ENCODE assay signal across 9 mouse cellular contexts in the genomic region with DNA sequence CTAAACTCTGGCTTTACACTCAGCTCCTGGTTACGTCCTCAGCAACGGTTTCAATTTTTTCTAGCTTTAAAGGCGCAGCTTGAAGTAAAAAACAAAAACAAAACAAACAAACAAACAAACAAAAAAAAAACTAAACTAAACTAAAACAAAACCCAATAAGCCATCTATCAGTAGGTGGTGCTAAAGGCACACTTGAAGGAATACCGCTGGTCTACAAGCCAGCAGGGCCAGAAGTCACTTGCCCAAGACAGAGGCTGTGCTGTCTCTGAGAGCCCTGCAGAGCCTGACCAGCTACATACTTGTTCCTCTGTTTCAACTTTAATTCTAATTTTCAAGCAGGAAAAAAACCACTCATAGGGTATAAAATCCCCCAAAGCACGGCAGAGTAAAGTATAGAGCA. TPM values are rescaled to one million over a fixed set of nuclear protein-coding genes. Genes with fewer than 3 reads are reported as not detected.
DNase-seq lines count a peak whose midpoint lies in the region; ATAC-seq and TF ChIP-seq lines count a peak whose summit lies in the region.
"Had no signal": no experiment of that assay in that cellular context is flagged by ENCODE, and none has a peak within 500 bp of the region (broad histone marks: within the 10 kb centered on the region; RNA-seq: fewer than 3 reads in every experiment).

No protein-coding gene starts in this region.

- H3K27me3 ChIP-seq in intestine, postnatal 0 days (replicated peaks; ENCODE audit: control insufficient read depth, insufficient read depth, low read length), result no peaks in the 10 kb centered on the region
- H3K27me3 ChIP-seq in intestine, embryonic 16.5 days (replicated peaks; ENCODE audit: control insufficient read depth, insufficient read depth, low read length), result no peaks in the 10 kb centered on the region
- H3K27me3 ChIP-seq: heart, embryonic 13.5 days; neural tube, embryonic 15.5 days had no signal

- H3K4me1 ChIP-seq in intestine, postnatal 0 days (replicated peaks; ENCODE audit: control insufficient read depth, insufficient read depth, low read length), result no peaks in the 10 kb centered on the region
- no peaks in the 10 kb centered on the region for H3K4me1 ChIP-seq in intestine, embryonic 16.5 days (ENCODE audit: control insufficient read depth, insufficient read depth, low read length)
- H3K4me1 ChIP-seq: heart, embryonic 13.5 days; neural tube, embryonic 15.5 days had no signal

- no peaks in the 10 kb centered on the region for H3K9me3 ChIP-seq in intestine, postnatal 0 days (ENCODE audit: control insufficient read depth)
- H3K9me3 ChIP-seq in intestine, embryonic 16.5 days (ENCODE audit: control insufficient read depth, low read length), result no peaks in the 10 kb centered on the region
- H3K9me3 ChIP-seq: heart, embryonic 13.5 days; neural tube, embryonic 15.5 days had no signal

- TF ChIP-seq CTCF in intestine, postnatal 0 days (IDR thresholded peaks at IDR 0.05; ENCODE audit: low read depth), result peak; percentile 68

- H3K4me3 ChIP-seq in intestine, postnatal 0 days (ENCODE audit: low read depth, low read length), result no peak overlapping the region
- H3K4me3 ChIP-seq in intestine, embryonic 16.5 days (ENCODE audit: low read length), result no peak overlapping the region
- H3K4me3 ChIP-seq: heart, embryonic 13.5 days; neural tube, embryonic 15.5 days had no signal

- no peak overlapping the region for H3K27ac ChIP-seq in intestine, postnatal 0 days (ENCODE audit: low read depth, low read length)
- no peak overlapping the region for H3K27ac ChIP-seq in intestine, embryonic 16.5 days (ENCODE audit: low read length)
- H3K27ac ChIP-seq: heart, embryonic 13.5 days; neural tube, embryonic 15.5 days had no signal

- ATAC-seq in intestine, postnatal 0 days, result no peak
- ATAC-seq in intestine, embryonic 16.5 days, result no peak
- ATAC-seq in granulocyte monocyte progenitor cell, adult 5-6 weeks (replicated peaks; ENCODE audit: poor library complexity, severe bottlenecking), result no peak

- H3K36me3 ChIP-seq in intestine, postnatal 0 days (ENCODE audit: control insufficient read depth, insufficient read depth), result peaks cover 28% of the 10 kb centered on the region
- 0 out of 2 replicates have a peak, but pooled peaks cover 6% of the 10 kb centered on the region for H3K36me3 ChIP-seq in intestine, embryonic 16.5 days (ENCODE audit: control insufficient read depth, insufficient read depth, low read length)
- H3K36me3 ChIP-seq: heart, embryonic 13.5 days; neural tube, embryonic 15.5 days had no signal

- no peak overlapping the region for H3K4me2 ChIP-seq in intestine, postnatal 0 days (replicated peaks; ENCODE audit: low read depth)
- H3K4me2 ChIP-seq in intestine, embryonic 16.5 days (ENCODE audit: low read depth, low read length), result no peak overlapping the region
- H3K4me2 ChIP-seq: heart, embryonic 13.5 days; neural tube, embryonic 15.5 days had no signal

- WGBS in intestine, postnatal 0 days, result 86% methylated on average over 5 of the region's 5 CpGs
- 82% methylated on average over 5 of the region's 5 CpGs for WGBS in intestine, embryonic 16.5 days

- H3K9ac ChIP-seq in intestine, postnatal 0 days (ENCODE audit: low read depth, low read length), result no peak overlapping the region
- no peak overlapping the region for H3K9ac ChIP-seq in intestine, embryonic 16.5 days (ENCODE audit: low read depth, low read length)
- H3K9ac ChIP-seq: heart, embryonic 13.5 days; neural tube, embryonic 15.5 days had no signal

- peak; percentile 17 to 28 for DNase-seq in B cell, adult 2 months
- peak; percentile 20 for DNase-seq in ES-CJ7 (ENCODE audit: low read depth, low spot score)
- peak; percentile 33 for DNase-seq in lung, postnatal 10 days
- DNase-seq in right cerebral cortex, adult 2 months (ENCODE audit: low spot score in 2 of 2), result no peak

RNA-seq across cellular contexts. Expression of a gene that starts 17.9 kb away (rescaled TPM):
- 36.4 and 38.3 TPM in 2 replicates for polyA plus RNA-seq in intestine, postnatal 0 days (2015; fragmentation: Nextera tagmentation; extraction: Ambion mirVana)
- 20.2 and 25.9 TPM in 2 replicates for polyA plus RNA-seq in intestine, embryonic 16.5 days (2015; fragmentation: Nextera tagmentation; extraction: Ambion mirVana)
- 1.8 and 5.1 TPM in 2 replicates for total RNA-seq in granulocyte monocyte progenitor cell, adult 5-6 weeks (2014; fragmentation: Nextera tagmentation)
- 2.2 and 2.8 TPM in 2 replicates for total RNA-seq in granulocyte monocyte progenitor cell, adult 5-6 weeks (2017)

RNA-seq across cellular contexts. Expression of a gene that starts 24.5 kb away (rescaled TPM):
- 4.7 and 5.6 TPM in 2 replicates for polyA plus RNA-seq in intestine, postnatal 0 days (2015; fragmentation: Nextera tagmentation; extraction: Ambion mirVana)
- polyA plus RNA-seq in intestine, embryonic 16.5 days (2015; fragmentation: Nextera tagmentation; extraction: Ambion mirVana), result 2.2 and 2.8 TPM in 2 replicates
- total RNA-seq in granulocyte monocyte progenitor cell, adult 5-6 weeks (2014; fragmentation: Nextera tagmentation), result 0.64 TPM in 1 of 2 replicates, not detected in the other
- total RNA-seq in granulocyte monocyte progenitor cell, adult 5-6 weeks (2017), result 0.22 TPM in 1 of 2 replicates, not detected in the other

Comparison
In these comparisons a context has a peak if more than half of its experiments do, and no peak if none do; other contexts are left out.
1. DNase-seq: peak in B cell, adult 2 months (2 of 2), ES-CJ7 (single experiment) and lung, postnatal 10 days (single experiment); none in right cerebral cortex, adult 2 months (0 of 2).